ENCODE assay signal across 16 mouse cellular contexts in the genomic region with DNA sequence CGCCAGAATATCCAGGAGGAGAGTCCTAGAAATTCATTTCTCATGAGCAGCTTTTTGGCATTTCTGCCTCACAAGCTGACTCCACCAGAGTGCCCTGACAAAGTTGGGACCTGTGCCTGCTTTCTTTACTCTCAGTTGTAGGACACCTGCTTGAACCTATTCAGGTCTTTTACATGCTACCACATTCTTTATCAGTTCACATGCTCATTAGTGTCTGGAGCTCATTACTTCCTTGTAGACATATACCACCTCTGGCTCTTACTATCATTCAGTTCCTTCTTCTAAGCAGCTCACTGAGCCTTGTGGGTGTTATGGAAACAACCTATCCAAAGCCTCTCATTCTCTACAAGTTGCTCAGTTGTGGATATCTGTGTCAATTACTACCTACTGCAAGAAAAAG.
"Had no signal": no experiment of that assay in that cellular context is flagged by ENCODE, and none has a peak within 500 bp of the region (broad histone marks: within the 10 kb centered on the region; RNA-seq: fewer than 3 reads in every experiment).

No protein-coding gene starts in this region.

- H3K4me3 ChIP-seq: neural tube, embryonic 13.5 days; neural tube, embryonic 15.5 days; stomach, embryonic 15.5 days had no signal

- H3K4me2 ChIP-seq: neural tube, embryonic 13.5 days; neural tube, embryonic 15.5 days; stomach, embryonic 15.5 days had no signal

- H3K27me3 ChIP-seq: neural tube, embryonic 13.5 days; neural tube, embryonic 15.5 days; stomach, embryonic 15.5 days had no signal

- H3K9me3 ChIP-seq: neural tube, embryonic 13.5 days; neural tube, embryonic 15.5 days; stomach, embryonic 15.5 days had no signal

- DNase-seq: retina, postnatal 1 day; right cerebral cortex, adult 18-20 months; right cerebral cortex, postnatal 14 days; right cerebral cortex, postnatal 25 days; right cerebral cortex, postnatal 4 days; spleen, adult 18-20 months; thymus, adult 18-20 months; thymus, adult 2 months; thymus, postnatal 14 days; thymus, postnatal 25 days; thymus, postnatal 36 days; thymus, postnatal 4 days had no signal

- H3K36me3 ChIP-seq: neural tube, embryonic 13.5 days; neural tube, embryonic 15.5 days; stomach, embryonic 15.5 days had no signal

- H3K9ac ChIP-seq: neural tube, embryonic 13.5 days; neural tube, embryonic 15.5 days; stomach, embryonic 15.5 days had no signal

- H3K4me1 ChIP-seq: neural tube, embryonic 13.5 days; neural tube, embryonic 15.5 days; stomach, embryonic 15.5 days had no signal

- H3K27ac ChIP-seq: neural tube, embryonic 13.5 days; neural tube, embryonic 15.5 days; stomach, embryonic 15.5 days; stomach, postnatal 0 days had no signal
